Mouse (Mus musculus) embryonic facial prominence, embryonic 15.5 days (tissue): ENCODE results near the gene Pum3. TPM values are rescaled to one million over a fixed set of nuclear protein-coding genes. Genes with fewer than 3 reads are reported as not detected.

Source experiments
- ATAC-seq: fragments of 200-750 bp; cut with Nextera tagmentation; 2 replicates; pipeline ENCODE4 v1.8.0; 2017; ENCODE audit warnings: low read depth, moderate TSS enrichment; ENCODE audit not compliant: insufficient number of reproducible peaks, low FRiP score, low TSS enrichment
- H3K27ac ChIP-seq: fragments of 300-500 bp; sonication (generic); replicated peaks from 2 replicates; pipeline ENCODE4 v1.5.1; 2015; ENCODE audit warnings: mild to moderate bottlenecking, inconsistent platforms
- H3K27me3 ChIP-seq: fragments of 300-500 bp; sonication (generic); 2 replicates; pipeline ENCODE4 v1.6.1; 2015; ENCODE audit warnings: inconsistent platforms
- H3K36me3 ChIP-seq: fragments of 300-500 bp; sonication (generic); 2 replicates; pipeline ENCODE4 v1.6.1; 2015; ENCODE audit warnings: mild to moderate bottlenecking, inconsistent platforms
- H3K4me1 ChIP-seq: fragments of 300-500 bp; sonication (generic); 2 replicates; pipeline ENCODE4 v1.6.1; 2015; ENCODE audit warnings: inconsistent platforms
- H3K4me2 ChIP-seq: fragments of 300-500 bp; sonication (generic); replicated peaks from 2 replicates; pipeline ENCODE4 v1.6.1; 2015; ENCODE audit warnings: mild to moderate bottlenecking, inconsistent platforms
- H3K4me3 ChIP-seq: fragments of 300-500 bp; sonication (generic); replicated peaks from 2 replicates; pipeline ENCODE4 v1.5.1; 2015; ENCODE audit warnings: mild to moderate bottlenecking, inconsistent platforms
- H3K9ac ChIP-seq: fragments of 300-500 bp; sonication (generic); 2 replicates; pipeline ENCODE4 v1.6.1; 2015; ENCODE audit warnings: inconsistent platforms
- H3K9me3 ChIP-seq: fragments of 300-500 bp; sonication (generic); replicated peaks from 2 replicates; pipeline ENCODE4 v1.6.1; 2016; ENCODE audit warnings: inconsistent platforms
- WGBS: fragments of 180-500 bp; shearing (Covaris S2); methylation state at CpG from one replicate; pipeline ENCODE4 v1.1.7; 2015; 5-methylcytosine and 5-hydroxymethylcytosine counted together
- polyA plus RNA-seq: library from polyadenylated mRNA; unstranded; fragments of >200 nt; fragmentation: Nextera tagmentation; extraction: Ambion mirVana; gene quantifications from 2 replicates; pipeline ENCODE4 v1.2.1, GENCODE M21; 2015

Pum3 gene
- polyA plus RNA-seq, 1 experiment from 2014 or later, result 65.7 TPM

DNA sequence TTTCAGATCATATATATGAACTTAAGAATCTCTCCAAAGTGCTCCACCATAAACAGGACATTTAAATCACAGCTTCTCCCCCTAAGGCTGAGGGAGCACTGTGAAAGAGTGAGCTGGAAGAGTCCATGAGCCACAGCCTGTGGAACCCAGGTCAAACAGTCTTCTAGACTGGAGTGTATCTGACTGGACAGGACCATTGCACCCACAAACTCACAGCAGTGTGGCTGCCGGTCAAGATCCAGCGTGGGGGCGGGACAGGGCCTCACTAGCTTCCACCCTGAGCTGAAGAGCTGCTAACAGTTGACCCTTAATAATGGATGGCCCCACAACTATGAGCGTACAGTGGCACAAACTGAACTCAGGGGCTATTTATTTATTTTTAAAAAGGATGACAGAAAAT is 12.2 kb downstream of the Pum3 start:
- Histone ChIP-seq H3K4me3 (no peak overlapping the region), H3K27ac (no peak overlapping the region), H3K9me3 (no peaks in the 10 kb centered on the region), H3K9ac (no peak overlapping the region), H3K27me3 (no peaks in the 10 kb centered on the region), H3K36me3 (peaks cover 70% of the 10 kb centered on the region), H3K4me1 (no peaks in the 10 kb centered on the region), H3K4me2 (no peak overlapping the region)
- ATAC-seq, result no peak
- WGBS, result 89% methylated on average over 4 of the region's 4 CpGs

DNA sequence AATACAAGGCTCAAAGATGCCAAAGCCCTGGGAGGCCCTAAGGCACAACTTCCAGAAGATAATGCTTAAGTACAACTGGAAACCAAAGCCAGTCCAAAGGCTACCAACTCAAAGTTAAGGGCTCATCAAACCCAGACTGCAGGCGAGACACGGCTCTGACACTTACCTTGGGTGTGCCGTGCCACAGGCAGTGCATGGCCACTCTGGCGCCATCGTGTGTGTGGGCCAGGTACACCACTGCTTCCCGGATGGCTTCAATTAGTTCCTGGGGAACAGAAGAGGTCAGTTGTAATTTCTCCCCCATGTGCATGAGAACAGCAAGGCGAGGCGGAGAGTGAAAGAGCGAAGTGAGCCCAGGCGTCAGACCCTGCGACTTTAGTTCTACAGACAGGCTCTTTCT is 13.1 kb downstream of the Pum3 start:
- H3K9me3 ChIP-seq, result no peaks in the 10 kb centered on the region
- no peak overlapping the region for H3K4me3 ChIP-seq
- H3K9ac ChIP-seq, result no peak overlapping the region
- ATAC-seq, result no peak
- no peak overlapping the region for H3K4me2 ChIP-seq
- no peaks in the 10 kb centered on the region for H3K4me1 ChIP-seq
- no peaks in the 10 kb centered on the region for H3K27me3 ChIP-seq
- WGBS, result 43% methylated on average over 11 of the region's 11 CpGs
- H3K27ac ChIP-seq, result no peak overlapping the region
- peaks cover 73% of the 10 kb centered on the region for H3K36me3 ChIP-seq

DNA sequence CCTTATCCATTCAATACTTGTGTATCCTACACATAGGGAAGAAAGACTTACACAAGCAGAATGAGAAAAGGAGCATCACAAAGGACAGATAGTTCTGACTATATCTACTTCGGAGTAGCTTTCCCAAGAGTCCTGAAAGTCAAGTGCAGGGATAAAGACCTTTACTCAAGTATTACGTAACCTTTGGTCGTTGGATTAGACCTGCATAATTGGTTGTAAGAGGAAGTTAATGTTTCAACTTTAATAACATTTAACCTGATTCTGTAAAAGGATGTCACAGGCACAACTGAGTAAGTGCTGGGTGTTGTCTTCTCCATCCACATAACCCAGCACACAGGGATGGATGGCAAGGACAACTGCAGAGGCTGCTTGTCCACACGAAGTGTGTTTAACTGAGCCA is 18.3 kb downstream of the Pum3 start:
- Histone ChIP-seq H3K4me3 (no peak overlapping the region), H3K27ac (no peak overlapping the region), H3K4me2 (no peak overlapping the region), H3K9me3 (no peaks in the 10 kb centered on the region), H3K36me3 (peaks cover 40% of the 10 kb centered on the region), H3K27me3 (no peaks in the 10 kb centered on the region), H3K9ac (no peak overlapping the region), H3K4me1 (no peaks in the 10 kb centered on the region)
- no peak for ATAC-seq
- WGBS, result 88% methylated on average over 4 of the region's 4 CpGs

DNA sequence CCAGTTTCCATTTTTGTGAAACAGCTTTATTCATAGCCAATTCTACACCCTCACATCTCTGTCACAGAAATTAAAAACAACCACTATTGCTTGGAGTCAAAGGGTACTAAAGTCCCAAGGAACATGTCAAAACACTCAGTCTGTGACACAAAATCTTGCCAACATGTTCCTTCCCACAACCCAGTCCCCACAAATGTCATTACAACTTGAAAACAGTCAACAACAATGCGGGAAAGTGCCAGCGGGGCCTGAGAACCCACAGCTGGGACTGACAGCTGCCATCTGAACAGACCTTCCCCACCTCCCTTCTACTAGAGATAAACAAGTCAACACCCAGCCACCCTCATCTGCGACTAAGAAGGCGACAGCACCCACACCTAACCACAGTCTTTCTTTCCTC is 18.9 kb downstream of the Pum3 start:
- Histone ChIP-seq H3K9ac (no peak overlapping the region), H3K4me2 (no peak overlapping the region), H3K27ac (no peak overlapping the region), H3K4me3 (no peak overlapping the region), H3K36me3 (peaks cover 37% of the 10 kb centered on the region), H3K27me3 (no peaks in the 10 kb centered on the region), H3K9me3 (no peaks in the 10 kb centered on the region), H3K4me1 (no peaks in the 10 kb centered on the region)
- WGBS, result 91% methylated on average over 4 of the region's 4 CpGs
- no peak for ATAC-seq

DNA sequence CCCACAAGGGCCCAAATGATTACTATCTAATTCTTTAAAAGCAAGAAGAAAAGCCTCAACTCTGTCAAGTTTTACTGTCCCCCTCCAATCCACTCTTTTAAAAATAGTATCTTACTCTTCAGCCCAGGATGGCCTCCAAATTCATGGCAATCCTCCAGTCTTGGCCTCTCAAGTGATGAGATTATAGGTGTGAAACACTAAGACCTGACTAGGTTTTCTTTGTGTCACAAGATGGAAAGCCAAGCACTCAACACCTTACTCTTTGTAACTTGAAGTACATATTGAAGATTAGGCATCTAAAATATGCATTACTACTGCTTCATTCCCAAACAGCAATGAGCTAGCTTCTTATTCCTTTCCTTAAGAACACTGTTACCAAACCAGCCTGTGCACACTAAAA is 19.8 kb downstream of the Pum3 start:
- Histone ChIP-seq H3K36me3 (peaks cover 30% of the 10 kb centered on the region), H3K4me1 (no peaks in the 10 kb centered on the region), H3K4me2 (no peak overlapping the region), H3K27me3 (no peaks in the 10 kb centered on the region), H3K9ac (no peak overlapping the region), H3K4me3 (no peak overlapping the region), H3K9me3 (no peaks in the 10 kb centered on the region), H3K27ac (no peak overlapping the region)
- ATAC-seq, result no peak

DNA sequence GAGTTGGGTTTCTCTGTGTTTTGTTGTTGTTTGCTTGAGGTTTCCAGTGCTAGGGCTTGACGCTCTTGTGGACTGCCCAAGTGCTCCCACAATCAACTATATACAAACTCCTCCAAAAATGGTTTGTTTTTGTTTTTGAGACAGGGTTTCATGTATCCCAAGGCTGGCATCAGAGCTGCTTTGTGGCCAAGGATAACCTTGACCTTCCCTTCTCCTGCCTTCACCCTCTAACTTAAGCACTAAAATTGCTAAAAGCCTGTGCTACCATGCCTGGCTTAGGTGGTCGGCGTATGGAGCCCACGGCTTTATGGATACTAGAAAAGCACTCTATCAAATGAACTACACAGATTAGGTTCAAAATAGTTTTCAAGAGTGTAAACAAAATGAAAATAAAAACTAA is 20.4 kb downstream of the Pum3 start:
- Histone ChIP-seq H3K27ac (no peak overlapping the region), H3K4me3 (no peak overlapping the region), H3K36me3 (peaks cover 26% of the 10 kb centered on the region), H3K4me1 (no peaks in the 10 kb centered on the region), H3K4me2 (no peak overlapping the region), H3K9me3 (no peaks in the 10 kb centered on the region), H3K27me3 (no peaks in the 10 kb centered on the region), H3K9ac (no peak overlapping the region)
- 94% methylated on average over 4 of the region's 4 CpGs for WGBS
- no peak for ATAC-seq

DNA sequence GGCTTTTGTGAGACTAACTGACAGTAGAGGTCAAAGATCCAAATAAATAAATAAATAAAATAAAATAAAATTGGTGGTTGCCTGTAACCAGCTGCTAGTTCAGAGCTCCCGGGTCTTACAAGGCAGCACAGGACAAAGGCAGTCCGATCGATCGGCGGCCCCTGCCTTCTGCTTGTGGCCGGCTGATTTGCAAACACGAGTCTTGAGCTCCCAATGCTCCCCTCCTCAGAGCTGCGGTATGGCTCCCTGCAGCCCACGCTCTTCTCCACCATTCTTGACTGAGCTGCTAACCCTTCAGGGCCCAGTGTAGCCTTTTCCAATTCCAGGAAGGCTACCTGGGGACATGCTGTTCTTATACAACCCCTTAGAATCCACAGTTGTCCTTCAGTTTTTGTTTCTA is 31.8 kb downstream of the Pum3 start:
- no peaks in the 10 kb centered on the region for H3K27me3 ChIP-seq
- no peak overlapping the region for H3K4me2 ChIP-seq
- peaks cover 82% of the 10 kb centered on the region for H3K36me3 ChIP-seq
- no peak for ATAC-seq
- 92% methylated on average over 9 of the region's 9 CpGs for WGBS
- no peaks in the 10 kb centered on the region for H3K9me3 ChIP-seq
- H3K4me3 ChIP-seq, result no peak overlapping the region
- H3K4me1 ChIP-seq, result no peaks in the 10 kb centered on the region
- H3K27ac ChIP-seq, result no peak overlapping the region
- no peak overlapping the region for H3K9ac ChIP-seq

DNA sequence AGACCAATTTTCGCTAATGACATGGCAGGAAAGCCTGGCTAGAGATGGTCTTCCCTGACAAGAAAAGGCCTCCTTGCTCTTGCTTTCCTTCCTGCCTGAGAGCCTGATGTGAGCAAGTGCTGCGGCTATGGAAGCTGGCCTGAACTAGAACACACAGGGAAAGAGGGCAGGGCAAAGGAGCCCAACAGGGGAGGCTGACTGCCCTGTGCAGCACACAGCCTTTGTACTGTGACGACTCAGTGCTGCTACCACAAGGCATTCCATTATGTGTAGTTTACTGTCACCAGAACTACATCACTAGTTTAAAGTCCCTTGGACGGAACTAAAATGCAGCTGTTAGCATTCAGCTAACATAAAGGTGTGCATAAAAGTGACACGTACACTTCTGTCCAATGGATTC is 32.4 kb downstream of the Pum3 start:
- 84% methylated on average over 5 of the region's 5 CpGs for WGBS
- Histone ChIP-seq H3K4me3 (no peak overlapping the region), H3K4me2 (no peak overlapping the region), H3K4me1 (no peaks in the 10 kb centered on the region), H3K9ac (no peak overlapping the region), H3K9me3 (no peaks in the 10 kb centered on the region), H3K36me3 (peaks cover 82% of the 10 kb centered on the region), H3K27me3 (no peaks in the 10 kb centered on the region), H3K27ac (no peak overlapping the region)
- no peak for ATAC-seq

DNA sequence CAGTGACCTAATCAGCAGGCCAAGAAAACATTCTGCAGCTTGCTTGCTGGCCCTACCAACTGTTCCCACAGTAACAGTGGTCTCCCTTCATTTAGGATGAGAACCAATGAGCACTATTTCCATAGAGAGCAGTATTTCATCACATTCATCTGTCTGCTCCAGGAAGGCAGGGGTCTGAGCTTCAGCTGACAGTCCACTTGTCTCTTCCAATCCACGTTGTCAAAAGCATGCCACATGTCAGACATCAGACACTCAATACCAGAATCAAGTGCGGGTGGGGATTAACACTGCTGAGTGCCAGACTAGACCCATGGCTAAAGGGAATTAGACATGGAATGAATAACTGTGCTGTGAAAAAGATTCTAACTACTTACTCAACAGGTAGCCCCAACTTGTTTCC is 32.9 kb downstream of the Pum3 start:
- H3K9ac ChIP-seq, result no peak overlapping the region
- no peak overlapping the region for H3K4me2 ChIP-seq
- H3K27me3 ChIP-seq, result no peaks in the 10 kb centered on the region
- H3K4me1 ChIP-seq, result no peaks in the 10 kb centered on the region
- H3K27ac ChIP-seq, result no peak overlapping the region
- H3K4me3 ChIP-seq, result no peak overlapping the region
- no peaks in the 10 kb centered on the region for H3K9me3 ChIP-seq
- no peak for ATAC-seq
- H3K36me3 ChIP-seq, result peaks cover 78% of the 10 kb centered on the region
- WGBS, result 65% methylated on average over 2 of the region's 2 CpGs

DNA sequence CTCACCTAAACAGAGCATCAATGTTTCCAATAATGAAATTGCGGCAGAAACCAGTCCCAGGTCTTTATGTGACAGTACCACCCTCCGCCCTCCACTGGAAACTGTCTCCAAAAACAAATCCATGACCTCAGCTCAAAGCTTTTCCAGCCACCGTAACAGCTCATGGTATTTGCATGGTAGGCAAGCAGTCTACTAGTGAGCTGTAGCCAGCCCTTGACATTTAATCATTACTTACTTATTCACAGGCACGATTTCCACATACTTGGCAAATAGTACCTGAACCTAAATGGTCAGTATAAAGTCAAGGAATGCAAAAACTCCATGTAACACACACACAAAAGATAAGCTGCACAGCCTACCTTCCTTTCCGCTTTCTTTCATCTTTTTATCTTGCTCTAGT is 33.7 kb downstream of the Pum3 start:
- H3K4me3 ChIP-seq, result no peak overlapping the region
- H3K9ac ChIP-seq, result no peak overlapping the region
- H3K4me2 ChIP-seq, result no peak overlapping the region
- H3K27me3 ChIP-seq, result no peaks in the 10 kb centered on the region
- no peak for ATAC-seq
- no peaks in the 10 kb centered on the region for H3K4me1 ChIP-seq
- peaks cover 76% of the 10 kb centered on the region for H3K36me3 ChIP-seq
- H3K9me3 ChIP-seq, result no peaks in the 10 kb centered on the region
- 95% methylated on average over 5 of the region's 5 CpGs for WGBS
- no peak overlapping the region for H3K27ac ChIP-seq

DNA sequence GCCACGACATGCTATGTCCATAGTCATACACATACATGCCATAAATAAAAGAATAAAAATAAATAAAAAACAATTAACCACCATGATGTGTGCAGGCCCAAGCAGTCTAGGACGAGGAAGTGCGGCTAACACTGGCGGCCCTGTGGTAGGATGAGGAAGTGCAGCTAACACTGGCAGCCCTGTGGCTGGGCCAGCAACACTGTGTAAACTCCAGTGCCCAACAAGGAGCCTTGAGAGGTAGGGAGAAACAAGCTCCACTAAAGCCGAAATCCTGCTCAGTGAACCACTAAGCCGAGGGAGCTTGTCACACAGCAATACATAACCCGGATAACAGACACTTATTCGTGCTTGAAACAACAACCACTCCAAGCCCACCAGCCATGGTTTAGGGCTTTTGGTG is 34.1 kb downstream of the Pum3 start:
- Histone ChIP-seq H3K27ac (no peak overlapping the region), H3K9ac (no peak overlapping the region), H3K27me3 (no peaks in the 10 kb centered on the region), H3K9me3 (no peaks in the 10 kb centered on the region), H3K4me3 (no peak overlapping the region), H3K4me2 (no peak overlapping the region), H3K36me3 (peaks cover 76% of the 10 kb centered on the region), H3K4me1 (no peaks in the 10 kb centered on the region)
- WGBS, result 88% methylated on average over 8 of the region's 8 CpGs
- ATAC-seq, result 0 out of 2 replicates have a peak, but pooled peaks have one; percentile 63

DNA sequence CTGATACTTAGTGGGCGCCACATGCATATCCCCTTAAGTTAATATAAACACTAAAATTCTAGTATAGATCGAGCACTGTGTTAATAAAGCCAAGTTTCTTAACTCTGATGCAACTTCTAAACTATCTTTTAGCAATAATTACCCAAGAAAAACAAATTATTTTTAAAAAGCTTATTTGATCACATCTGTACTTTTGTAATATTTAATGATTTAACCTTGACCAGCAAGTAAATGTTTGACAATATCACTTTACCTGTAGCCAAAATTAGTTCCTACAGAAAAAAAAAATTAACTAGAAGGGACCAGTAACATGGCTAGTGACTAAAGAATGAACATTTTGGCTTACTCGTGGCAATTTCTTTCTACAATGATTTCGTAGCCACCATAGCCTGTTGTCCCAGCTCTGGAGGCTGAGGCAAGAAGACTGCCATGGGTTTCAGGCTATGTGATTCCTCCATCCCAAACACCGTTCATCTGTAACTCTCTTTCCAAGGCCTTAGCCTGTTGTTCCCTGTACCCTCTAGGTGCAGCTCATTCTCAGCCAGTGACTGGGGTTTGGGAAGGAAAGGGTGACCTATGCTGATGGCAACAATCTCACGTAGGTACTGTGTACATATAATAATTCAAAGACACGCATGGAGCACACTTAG is 35.2 kb downstream of the Pum3 start:
- 93% methylated on average over 7 of the region's 7 CpGs for WGBS
- H3K4me2 ChIP-seq, result no peak overlapping the region
- no peaks in the 10 kb centered on the region for H3K9me3 ChIP-seq
- H3K27me3 ChIP-seq, result no peaks in the 10 kb centered on the region
- no peak overlapping the region for H3K4me3 ChIP-seq
- ATAC-seq, result no peak
- peaks cover 77% of the 10 kb centered on the region for H3K36me3 ChIP-seq
- H3K4me1 ChIP-seq, result no peaks in the 10 kb centered on the region
- no peak overlapping the region for H3K9ac ChIP-seq
- H3K27ac ChIP-seq, result no peak overlapping the region
